17 mouse cellular contexts compared by ENCODE assay signal in the genomic region with DNA sequence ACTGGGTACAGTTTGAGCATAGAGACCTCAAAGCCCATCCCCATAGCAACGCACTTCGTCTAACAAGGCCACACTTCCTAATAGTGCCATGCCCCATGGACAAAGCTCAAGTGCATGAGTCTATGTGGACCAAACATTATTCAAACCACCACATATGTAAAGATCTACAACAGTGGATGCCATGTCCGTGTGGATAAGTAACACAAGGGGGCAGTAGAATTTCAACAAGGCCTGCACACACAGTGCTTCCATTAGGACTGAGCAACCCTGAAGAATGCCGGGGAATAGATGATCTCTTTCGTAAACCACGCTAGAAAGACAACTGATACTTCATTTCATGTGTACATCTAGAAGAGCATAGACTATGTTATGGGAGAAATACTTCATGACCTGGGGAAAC. TPM values are rescaled to one million over a fixed set of nuclear protein-coding genes. Genes with fewer than 3 reads are reported as not detected.
DNase-seq lines count a peak whose midpoint lies in the region; ATAC-seq and TF ChIP-seq lines count a peak whose summit lies in the region.
"Had no signal": no experiment of that assay in that cellular context is flagged by ENCODE, and none has a peak within 500 bp of the region (broad histone marks: within the 10 kb centered on the region; RNA-seq: fewer than 3 reads in every experiment).

No protein-coding gene starts in this region.

- CTCF ChIA-PET in Patski (lab: Charles Lee) = no interaction called here

- H3K36me3 ChIP-seq in heart, postnatal 0 days (replicated peaks; ENCODE audit: control insufficient read depth, insufficient read depth, low read length) = no peaks in the 10 kb centered on the region
- H3K36me3 ChIP-seq in lung, embryonic 14.5 days (ENCODE audit: insufficient read depth) = no peaks in the 10 kb centered on the region
- no peaks in the 10 kb centered on the region for H3K36me3 ChIP-seq in hindbrain, embryonic 12.5 days
- H3K36me3 ChIP-seq: midbrain, embryonic 10.5 days had no signal

- TF ChIP-seq EP300 in heart, postnatal 0 days (IDR thresholded peaks at IDR 0.05; ENCODE audit: low read depth) = no peak

- in situ Hi-C loops in Patski (cut with MboI; ENCODE audit: low pct_unique_long_range_greater_than_20kb) = no loop called here

- no peaks in the 10 kb centered on the region for H3K4me1 ChIP-seq in heart, postnatal 0 days (ENCODE audit: control insufficient read depth, insufficient read depth)
- H3K4me1 ChIP-seq in lung, embryonic 14.5 days (ENCODE audit: insufficient read depth) = no peaks in the 10 kb centered on the region
- no peaks in the 10 kb centered on the region for H3K4me1 ChIP-seq in hindbrain, embryonic 12.5 days
- H3K4me1 ChIP-seq: midbrain, embryonic 10.5 days had no signal

- peak; percentile 54 for TF ChIP-seq CTCF in heart, postnatal 0 days (IDR thresholded peaks at IDR 0.05; ENCODE audit: low read depth)
- peak; percentile 36 for TF ChIP-seq CTCF in lung, embryonic 14.5 days (IDR thresholded peaks at IDR 0.05; ENCODE audit: low read depth)
- peak; percentile 53 for TF ChIP-seq CTCF in Patski (IDR thresholded peaks at IDR 0.05)

- POLR2A ChIA-PET in Patski (lab: Charles Lee) = no interaction called here

- 73% methylated on average over 6 of the region's 6 CpGs for WGBS in heart, postnatal 0 days
- WGBS in lung, embryonic 14.5 days = 71% methylated on average over 6 of the region's 6 CpGs
- 76% methylated on average over 6 of the region's 6 CpGs for WGBS in hindbrain, embryonic 12.5 days

- no peak overlapping the region for H3K9ac ChIP-seq in heart, postnatal 0 days (replicated peaks; ENCODE audit: low read depth, low read length)
- no peak overlapping the region for H3K9ac ChIP-seq in lung, embryonic 14.5 days
- H3K9ac ChIP-seq in hindbrain, embryonic 12.5 days = no peak overlapping the region

- no peaks in the 10 kb centered on the region for H3K27me3 ChIP-seq in heart, postnatal 0 days (ENCODE audit: control insufficient read depth, insufficient read depth, low read length)
- H3K27me3 ChIP-seq in lung, embryonic 14.5 days (ENCODE audit: insufficient read depth, low read length) = no peaks in the 10 kb centered on the region
- no peaks in the 10 kb centered on the region for H3K27me3 ChIP-seq in Patski
- H3K27me3 ChIP-seq in hindbrain, embryonic 12.5 days = no peaks in the 10 kb centered on the region

- no peak for ATAC-seq in heart, postnatal 0 days (ENCODE audit: insufficient read depth, low read depth)
- ATAC-seq in lung, embryonic 14.5 days (ENCODE audit: insufficient read depth) = no peak
- ATAC-seq in Patski = no peak
- no peak for ATAC-seq in hindbrain, embryonic 12.5 days (ENCODE audit: low FRiP score)
- ATAC-seq: hindbrain, postnatal 0 days had no signal

- no peak overlapping the region for H3K27ac ChIP-seq in heart, postnatal 0 days (ENCODE audit: low read depth)
- no peak overlapping the region for H3K27ac ChIP-seq in lung, embryonic 14.5 days (ENCODE audit: low read depth)
- H3K27ac ChIP-seq in hindbrain, embryonic 12.5 days = no peak overlapping the region
- H3K27ac ChIP-seq: hindbrain, postnatal 0 days; midbrain, embryonic 10.5 days had no signal

- H3K4me3 ChIP-seq in heart, postnatal 0 days (ENCODE audit: low read depth, low read length) = no peak overlapping the region
- H3K4me3 ChIP-seq in lung, embryonic 14.5 days (ENCODE audit: low read depth, low read length) = no peak overlapping the region
- H3K4me3 ChIP-seq in hindbrain, embryonic 12.5 days = no peak overlapping the region
- H3K4me3 ChIP-seq: erythroblast, embryonic 14.5 days; midbrain, embryonic 10.5 days had no signal

- H3K9me3 ChIP-seq in heart, postnatal 0 days (replicated peaks; ENCODE audit: control insufficient read depth, low read length) = no peaks in the 10 kb centered on the region
- H3K9me3 ChIP-seq in lung, embryonic 14.5 days (ENCODE audit: low read depth, low read length) = no peaks in the 10 kb centered on the region
- H3K9me3 ChIP-seq in hindbrain, embryonic 12.5 days (replicated peaks) = no peaks in the 10 kb centered on the region
- H3K9me3 ChIP-seq: midbrain, embryonic 10.5 days had no signal

- H3K4me2 ChIP-seq in heart, postnatal 0 days (ENCODE audit: low read depth, low read length) = no peak overlapping the region
- H3K4me2 ChIP-seq in lung, embryonic 14.5 days = no peak overlapping the region
- no peak overlapping the region for H3K4me2 ChIP-seq in hindbrain, embryonic 12.5 days (replicated peaks)

- DNase-seq in heart, postnatal 0 days (ENCODE audit: low spot score) = no peak
- no peak for DNase-seq in heart, adult 8-10 months (ENCODE audit: low spot score)
- DNase-seq in lung, embryonic 14.5 days = peak; percentile 37
- DNase-seq in lung, postnatal 10 days = no peak
- DNase-seq in Patski (ENCODE audit: low read depth, low spot score) = no peak
- DNase-seq in induced T-regulatory cell, adult 2 months (ENCODE audit: low read depth) = peak; percentile 19
- DNase-seq in adrenal gland, adult 18-20 months (ENCODE audit: low spot score in 2 of 2) = no peak
- DNase-seq: adrenal gland, postnatal 36 days; heart, postnatal 14 days; kidney, postnatal 36 days; layer of hippocampus, postnatal 36 days; right cerebral cortex, postnatal 25 days; thymus, postnatal 36 days had no signal

RNA-seq across cellular contexts. Expression of a gene that starts 21.0 kb away (rescaled TPM):
- total RNA-seq in heart, postnatal 0 days (2014; rRNA removed; ENCODE audit: low replicate concordance) = not detected in 2 replicates
- polyA plus RNA-seq in heart, postnatal 0 days (2015; fragmentation: Nextera tagmentation; extraction: Ambion mirVana) = 0.05 and 0.07 TPM in 2 replicates
- under 1 TPM in 3 of 4 experiments, not detected in 1; 0.11 to 0.19 (median 0.12) TPM for total RNA-seq in heart, adult 8-10 months (2022)
- polyA plus RNA-seq in lung, embryonic 14.5 days (2014; fragmentation: Nextera tagmentation; extraction: Ambion mirVana) = 1.4 and 1.5 TPM in 2 replicates
- 1.3 TPM for polyA plus RNA-seq in Patski (2021)
- total RNA-seq in adrenal gland, adult 18-20 months (2021) = under 1 TPM; 0.50 to 0.77 TPM
- polyA plus RNA-seq in hindbrain, embryonic 12.5 days (2016; fragmentation: Nextera tagmentation; extraction: Ambion mirVana) = 1.8 and 2.0 TPM in 2 replicates
- polyA plus RNA-seq: erythroblast, embryonic 14.5 days had no signal

Comparison
In these comparisons a context has a peak if more than half of its experiments do, and no peak if none do; other contexts are left out.
1. DNase-seq: peak in lung, embryonic 14.5 days (single experiment) and induced T-regulatory cell, adult 2 months (single experiment); none in heart, postnatal 0 days (single experiment), heart, adult 8-10 months (single experiment), lung, postnatal 10 days (single experiment), Patski (single experiment) and adrenal gland, adult 18-20 months (0 of 2).
2. Peak in every context shown above with its lines, with median percentiles within 50 percentile points of each other: CTCF ChIP-seq.